Mouse (Mus musculus): Measurements from ENCODE around the gene Prkar1b. TPM values are rescaled to one million over a fixed set of nuclear protein-coding genes. Genes with fewer than 3 reads are reported as not detected.

The Prkar1b gene
- polyA plus RNA-seq, 1 experiment = 6.6 TPM

GRCm38 (mm10) chr5:139112418-139112817 lies 37.4 kb downstream of the Prkar1b start:
- WGBS = 74% methylated on average over 9 of the region's 9 CpGs
- no peak for TF ChIP-seq POLR2A (IDR thresholded peaks at IDR 0.05; ENCODE audit: borderline replicate concordance, control insufficient read depth, low read depth, low read length)
- TF ChIP-seq CTCF (IDR thresholded peaks at IDR 0.05; ENCODE audit: control insufficient read depth, insufficient read depth, low read length) = no peak
- no peak overlapping the region for H3K27ac ChIP-seq (ENCODE audit: control insufficient read depth, insufficient read depth, low read depth, low read length, poor library complexity)
- H3K4me3 ChIP-seq (replicated peaks; ENCODE audit: control insufficient read depth, low read depth, low read length) = no peak overlapping the region
- H3K4me1 ChIP-seq (ENCODE audit: control insufficient read depth, insufficient read depth, low read length) = no peaks in the 10 kb centered on the region

- no peaks in the 10 kb centered on the region for H3K4me1 ChIP-seq (ENCODE audit: control insufficient read depth, insufficient read depth, low read length)
- WGBS = 22% methylated on average over 9 of the region's 9 CpGs
Observed at GRCm38 (mm10) chr5:139111991-139112390, 37.8 kb downstream of the Prkar1b start.

GRCm38 (mm10) chr5:139110140-139110855 lies 39.5 kb downstream of the Prkar1b start:
- H3K27ac ChIP-seq (ENCODE audit: control insufficient read depth, insufficient read depth, low read depth, low read length, poor library complexity) = no peak overlapping the region
- TF ChIP-seq CTCF (IDR thresholded peaks at IDR 0.05; ENCODE audit: control insufficient read depth, insufficient read depth, low read length) (no peak), POLR2A (IDR thresholded peaks at IDR 0.05; ENCODE audit: borderline replicate concordance, control insufficient read depth, low read depth, low read length) (no peak)
- no peaks in the 10 kb centered on the region for H3K4me1 ChIP-seq (ENCODE audit: control insufficient read depth, insufficient read depth, low read length)
- no peak overlapping the region for H3K4me3 ChIP-seq (replicated peaks; ENCODE audit: control insufficient read depth, low read depth, low read length)
- 75% methylated on average over 2 of the region's 2 CpGs for WGBS

More at GRCm38 (mm10) chr5:139111991-139112390, 37.8 kb downstream of the Prkar1b start:
- no peak overlapping the region for H3K27ac ChIP-seq (ENCODE audit: control insufficient read depth, insufficient read depth, low read depth, low read length, poor library complexity)
- no peak overlapping the region for H3K4me3 ChIP-seq (replicated peaks; ENCODE audit: control insufficient read depth, low read depth, low read length)
- no peak for TF ChIP-seq POLR2A (IDR thresholded peaks at IDR 0.05; ENCODE audit: borderline replicate concordance, control insufficient read depth, low read depth, low read length)
- TF ChIP-seq CTCF (IDR thresholded peaks at IDR 0.05; ENCODE audit: control insufficient read depth, insufficient read depth, low read length) = no peak

GRCm38 (mm10) chr5:139107815-139108214 lies 42.0 kb downstream of the Prkar1b start:
- no peak overlapping the region for H3K4me3 ChIP-seq (replicated peaks; ENCODE audit: control insufficient read depth, low read depth, low read length)
- H3K4me1 ChIP-seq (ENCODE audit: control insufficient read depth, insufficient read depth, low read length) = no peaks in the 10 kb centered on the region
- TF ChIP-seq CTCF (IDR thresholded peaks at IDR 0.05; ENCODE audit: control insufficient read depth, insufficient read depth, low read length) (peak; percentile 42; the same call in 1 of the 2 replicates), POLR2A (IDR thresholded peaks at IDR 0.05; ENCODE audit: borderline replicate concordance, control insufficient read depth, low read depth, low read length) (no peak)
- WGBS = 36% methylated on average over 9 of the region's 9 CpGs
- H3K27ac ChIP-seq (ENCODE audit: control insufficient read depth, insufficient read depth, low read depth, low read length, poor library complexity) = no peak overlapping the region

GRCm38 (mm10) chr5:139101783-139102182 lies 48.0 kb downstream of the Prkar1b start:
- Histone ChIP-seq H3K27ac (ENCODE audit: control insufficient read depth, insufficient read depth, low read depth, low read length, poor library complexity) (no peak overlapping the region), H3K4me1 (ENCODE audit: control insufficient read depth, insufficient read depth, low read length) (no peaks in the 10 kb centered on the region), H3K4me3 (replicated peaks; ENCODE audit: control insufficient read depth, low read depth, low read length) (no peak overlapping the region)
- 84% methylated on average over 6 of the region's 6 CpGs for WGBS
- TF ChIP-seq POLR2A (IDR thresholded peaks at IDR 0.05; ENCODE audit: borderline replicate concordance, control insufficient read depth, low read depth, low read length) = no peak
- no peak for TF ChIP-seq CTCF (IDR thresholded peaks at IDR 0.05; ENCODE audit: control insufficient read depth, insufficient read depth, low read length)

DNA sequence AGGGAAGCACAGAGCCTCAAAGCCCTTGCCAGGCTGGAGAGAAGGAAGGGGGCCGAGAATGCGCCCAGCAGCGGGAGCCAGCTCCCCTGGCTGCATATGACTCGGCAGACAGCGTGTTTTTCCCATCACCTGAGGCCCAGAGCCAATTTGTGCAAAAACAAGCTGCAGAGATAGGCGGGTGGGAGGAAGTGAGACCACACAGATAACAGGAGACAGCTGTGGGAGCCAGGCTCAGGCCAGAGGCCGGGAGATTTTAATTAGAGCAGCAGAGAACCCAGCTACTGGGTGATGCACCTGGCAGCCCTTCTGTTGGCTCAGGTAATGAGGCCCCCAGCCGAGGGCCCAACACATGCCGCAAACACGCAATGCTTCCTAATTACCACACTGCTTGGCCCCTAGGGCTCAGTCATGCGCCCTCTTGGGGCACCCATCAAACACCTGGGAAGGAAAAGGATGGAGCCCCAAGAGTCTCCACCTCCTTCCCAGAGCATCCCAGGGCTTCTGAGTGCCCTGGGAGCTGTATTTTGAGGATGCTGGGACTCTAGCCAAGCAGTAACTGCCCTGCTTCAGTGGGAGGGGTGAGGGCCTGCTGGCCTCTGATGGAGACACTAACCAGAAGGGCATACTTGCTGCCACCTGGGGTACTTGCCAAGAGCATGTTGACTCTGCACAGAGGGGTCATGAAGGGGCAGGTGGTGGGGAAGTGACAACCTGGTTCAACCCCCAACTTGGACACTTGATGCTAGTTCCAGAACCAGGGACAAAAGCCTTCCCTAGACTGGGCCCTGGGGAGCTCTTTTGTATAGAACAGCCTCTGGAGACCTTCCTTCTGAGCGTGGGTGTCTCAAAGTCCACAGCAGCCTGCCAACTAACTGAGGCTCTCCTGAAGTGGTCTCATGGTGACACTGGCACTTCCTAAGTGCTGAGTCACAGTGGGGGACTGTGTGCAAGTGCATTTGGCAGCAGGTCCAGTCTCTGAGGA lies 50.5 kb downstream of the Prkar1b start:
- Histone ChIP-seq H3K27ac (ENCODE audit: control insufficient read depth, insufficient read depth, low read depth, low read length, poor library complexity) (no peak overlapping the region), H3K4me1 (ENCODE audit: control insufficient read depth, insufficient read depth, low read length) (no peaks in the 10 kb centered on the region), H3K4me3 (replicated peaks; ENCODE audit: control insufficient read depth, low read depth, low read length) (no peak overlapping the region)
- 17% methylated on average over 12 of the region's 12 CpGs for WGBS
- TF ChIP-seq CTCF (IDR thresholded peaks at IDR 0.05; ENCODE audit: control insufficient read depth, insufficient read depth, low read length) (no peak), POLR2A (IDR thresholded peaks at IDR 0.05; ENCODE audit: borderline replicate concordance, control insufficient read depth, low read depth, low read length) (no peak)

GRCm38 (mm10) chr5:139095297-139096110 lies 54.3 kb downstream of the Prkar1b start:
- no peak for TF ChIP-seq POLR2A (IDR thresholded peaks at IDR 0.05; ENCODE audit: borderline replicate concordance, control insufficient read depth, low read depth, low read length)
- no peak for TF ChIP-seq CTCF (IDR thresholded peaks at IDR 0.05; ENCODE audit: control insufficient read depth, insufficient read depth, low read length)
- WGBS = 80% methylated on average over 8 of the region's 8 CpGs
- Histone ChIP-seq H3K4me1 (ENCODE audit: control insufficient read depth, insufficient read depth, low read length) (no peaks in the 10 kb centered on the region), H3K27ac (ENCODE audit: control insufficient read depth, insufficient read depth, low read depth, low read length, poor library complexity) (no peak overlapping the region), H3K4me3 (replicated peaks; ENCODE audit: control insufficient read depth, low read depth, low read length) (no peak overlapping the region)

Measured in bone marrow, adult 2 months (tissue).